ENCODE assay signal across 26 mouse cellular contexts in the genomic region with DNA sequence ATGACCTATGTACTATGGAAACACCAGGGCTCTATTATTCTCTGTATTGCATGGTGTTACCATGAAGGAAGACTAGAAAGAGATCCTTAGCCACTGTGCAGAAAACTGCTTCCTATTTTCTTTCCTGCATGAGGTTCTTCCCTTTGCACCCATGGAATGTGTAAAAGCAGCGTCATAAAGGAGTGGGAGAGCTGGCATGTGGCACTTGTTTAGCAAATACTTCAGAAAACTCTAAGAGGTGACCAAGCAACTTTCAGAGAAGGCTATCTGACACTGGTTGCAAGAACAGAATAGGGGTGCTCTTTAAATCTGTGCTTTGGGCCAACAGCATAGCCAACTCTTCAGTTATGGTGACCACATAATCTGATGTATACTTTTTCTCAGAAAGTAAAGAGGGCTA. TPM values are rescaled to one million over a fixed set of nuclear protein-coding genes. Genes with fewer than 3 reads are reported as not detected.
A peak's percentile ranks its signal among the peaks of the same experiment; 100 is the strongest.
DNase-seq lines count a peak whose midpoint lies in the region; ATAC-seq and TF ChIP-seq lines count a peak whose summit lies in the region.
"Had no signal": no experiment of that assay in that cellular context is flagged by ENCODE, and none has a peak within 500 bp of the region (broad histone marks: within the 10 kb centered on the region; RNA-seq: fewer than 3 reads in every experiment).

No protein-coding gene starts in this region.

- peak; percentile 89 for TF ChIP-seq EP300 in lung, postnatal 0 days (IDR thresholded peaks at IDR 0.05)

- no peak for TF ChIP-seq CTCF in layer of hippocampus, adult 2 months (conservative IDR thresholded peaks at IDR 0.05)
- TF ChIP-seq CTCF in lung, postnatal 0 days (IDR thresholded peaks at IDR 0.05): no peak

- 0 out of 2 replicates have a peak overlapping the region, but pooled peaks have one; percentile 7 for H3K27ac ChIP-seq in layer of hippocampus, adult 2 months
- H3K27ac ChIP-seq in lung, postnatal 0 days (ENCODE audit: low read length): peak overlapping the region; percentile 71
- H3K27ac ChIP-seq: forebrain, embryonic 10.5 days; heart, embryonic 15.5 days; hindbrain, embryonic 14.5 days had no signal

- H3K36me3 ChIP-seq in lung, postnatal 0 days (ENCODE audit: insufficient read depth, low read length): no peaks in the 10 kb centered on the region

- peak; percentile 89 for ATAC-seq in lung, postnatal 0 days
- ATAC-seq: forebrain, embryonic 14.5 days; hindbrain, postnatal 0 days; inflammation-experienced regulatory T-cells, adult 6 months had no signal

- no peaks in the 10 kb centered on the region for H3K27me3 ChIP-seq in lung, postnatal 0 days (replicated peaks; ENCODE audit: insufficient read depth, low read length)
- H3K27me3 ChIP-seq: CH12.LX; heart, embryonic 12.5 days; heart, embryonic 15.5 days had no signal

- no peak overlapping the region for H3K4me3 ChIP-seq in layer of hippocampus, adult 2 months
- no peak overlapping the region for H3K4me3 ChIP-seq in lung, postnatal 0 days (ENCODE audit: low read depth, low read length)
- H3K4me3 ChIP-seq: forebrain, embryonic 10.5 days; heart, embryonic 12.5 days; heart, embryonic 15.5 days had no signal

- H3K9me3 ChIP-seq in lung, postnatal 0 days (ENCODE audit: low read length): no peaks in the 10 kb centered on the region
- H3K9me3 ChIP-seq: forebrain, embryonic 10.5 days; G1E; heart, embryonic 12.5 days; heart, embryonic 15.5 days had no signal

- no peaks in the 10 kb centered on the region; the same call in 1 of the 2 replicates for H3K4me1 ChIP-seq in lung, postnatal 0 days (ENCODE audit: insufficient read depth, low read depth, low read length)
- H3K4me1 ChIP-seq: forebrain, embryonic 10.5 days; heart, embryonic 15.5 days had no signal

- no peak overlapping the region for H3K9ac ChIP-seq in lung, postnatal 0 days (replicated peaks; ENCODE audit: low read depth)
- H3K9ac ChIP-seq: heart, embryonic 12.5 days; heart, embryonic 15.5 days; hindbrain, embryonic 14.5 days had no signal

- no peak for DNase-seq in layer of hippocampus, adult 2 months (ENCODE audit: low spot score in 2 of 2)
- no peak for DNase-seq in layer of hippocampus, adult 8-10 months (ENCODE audit: low spot score in 2 of 2)
- peak; percentile 83 for DNase-seq in lung, postnatal 0 days (ENCODE audit: low spot score)
- DNase-seq in lung, postnatal 14 days: no peak
- peak; percentile 73 for DNase-seq in lung, postnatal 25 days (ENCODE audit: low spot score)
- no peak for DNase-seq in heart, postnatal 4 days
- DNase-seq: adrenal gland, adult 2 months; adrenal gland, postnatal 14 days; B cell, adult 2 months; cerebellum, adult 11-12 months; cerebellum, adult 8-10 months; cerebellum, postnatal 10 days; cerebellum, postnatal 36 days; gastrocnemius, postnatal 25 days; heart, adult 18-20 months; heart, postnatal 10 days; heart, postnatal 36 days had no signal

- no peak overlapping the region for H3K4me2 ChIP-seq in lung, postnatal 0 days (replicated peaks; ENCODE audit: low read depth, low read length)
- H3K4me2 ChIP-seq: heart, embryonic 12.5 days; heart, embryonic 15.5 days; hindbrain, embryonic 14.5 days had no signal

- WGBS in lung, postnatal 0 days: 42% methylated on average over 1 of the region's 1 CpGs

RNA-seq across cellular contexts. Expression of gene Cdc42se2, which starts 52.4 kb away (rescaled TPM):
- 100 to 1,000 TPM; 134 TPM for total RNA-seq in layer of hippocampus, adult 2 months (2021)
- total RNA-seq in layer of hippocampus, adult 8-10 months (2022): 100 to 1,000 TPM; 125 to 130 (median 128) TPM
- polyA plus RNA-seq in lung, postnatal 0 days (2015; fragmentation: Nextera tagmentation; extraction: Ambion mirVana): 56.3 and 62.5 TPM in 2 replicates
- 10 to 100 TPM; 44.3 to 47.1 TPM for total RNA-seq in heart, postnatal 4 days (2021)

Comparison
In these comparisons a context has a peak if more than half of its experiments do, and no peak if none do; other contexts are left out.
1. DNase-seq: peak in lung, postnatal 0 days (single experiment) and lung, postnatal 25 days (single experiment); none in layer of hippocampus, adult 2 months (0 of 2), layer of hippocampus, adult 8-10 months (0 of 2), lung, postnatal 14 days (single experiment) and heart, postnatal 4 days (single experiment).